Mouse (Mus musculus): ENCODE results near the gene Gstp1.
A peak's percentile ranks its signal among the peaks of the same experiment; 100 is the strongest.
"Not testable (repeated sequence)": the region's sequence is repeated elsewhere in the genome, so short reads cannot be mapped to it uniquely, and the experiment has no call there.

The Gstp1 gene

GRCm38 (mm10) chr19:4055216-4055946 lies 17.6 kb upstream of the Gstp1 start:
- Histone ChIP-seq H3K27me3 (ENCODE audit: control insufficient read depth, insufficient read depth, low read length, poor library complexity, severe bottlenecking) (no peaks in the 10 kb centered on the region), H3K36me3 (ENCODE audit: control insufficient read depth, insufficient read depth, low read length, poor library complexity, severe bottlenecking) (no peaks in the 10 kb centered on the region)
- no peak for DNase-seq (ENCODE audit: low read depth, low spot score)

- H3K27me3 ChIP-seq (ENCODE audit: control insufficient read depth, insufficient read depth, low read length, poor library complexity, severe bottlenecking): no peaks in the 10 kb centered on the region
- H3K36me3 ChIP-seq (ENCODE audit: control insufficient read depth, insufficient read depth, low read length, poor library complexity, severe bottlenecking): no peaks in the 10 kb centered on the region
- no peak for DNase-seq (ENCODE audit: low read depth, low spot score)
Measured at GRCm38 (mm10) chr19:4054613-4055012, 16.8 kb upstream of the Gstp1 start.

- no peaks in the 10 kb centered on the region for H3K36me3 ChIP-seq (ENCODE audit: control insufficient read depth, insufficient read depth, low read length, poor library complexity, severe bottlenecking)
- DNase-seq (ENCODE audit: low read depth, low spot score): peak; percentile 25
- H3K27me3 ChIP-seq (ENCODE audit: control insufficient read depth, insufficient read depth, low read length, poor library complexity, severe bottlenecking): no peaks in the 10 kb centered on the region
Measured at GRCm38 (mm10) chr19:4052516-4053030, 14.8 kb upstream of the Gstp1 start.

GRCm38 (mm10) chr19:4051741-4052515 lies 14.1 kb upstream of the Gstp1 start:
- peak; percentile 81 for DNase-seq (ENCODE audit: low read depth, low spot score)
- no peaks in the 10 kb centered on the region for H3K36me3 ChIP-seq (ENCODE audit: control insufficient read depth, insufficient read depth, low read length, poor library complexity, severe bottlenecking)

GRCm38 (mm10) chr19:4051016-4051415 lies 13.2 kb upstream of the Gstp1 start:
- H3K27me3 ChIP-seq (ENCODE audit: control insufficient read depth, insufficient read depth, low read length, poor library complexity, severe bottlenecking): no peaks in the 10 kb centered on the region
- peak; percentile 31 for DNase-seq (ENCODE audit: low read depth, low spot score)
- H3K36me3 ChIP-seq (ENCODE audit: control insufficient read depth, insufficient read depth, low read length, poor library complexity, severe bottlenecking): no peaks in the 10 kb centered on the region

More at GRCm38 (mm10) chr19:4051741-4052515, 14.1 kb upstream of the Gstp1 start:
- H3K27me3 ChIP-seq (ENCODE audit: control insufficient read depth, insufficient read depth, low read length, poor library complexity, severe bottlenecking): no peaks in the 10 kb centered on the region

GRCm38 (mm10) chr19:4049069-4049468 lies 11.3 kb upstream of the Gstp1 start:
- H3K36me3 ChIP-seq (ENCODE audit: control insufficient read depth, insufficient read depth, low read length, poor library complexity, severe bottlenecking); H3K27me3 ChIP-seq (ENCODE audit: control insufficient read depth, insufficient read depth, low read length, poor library complexity, severe bottlenecking); DNase-seq (ENCODE audit: low read depth, low spot score): not testable (repeated sequence)

GRCm38 (mm10) chr19:4047859-4048258 lies 10.1 kb upstream of the Gstp1 start:
- DNase-seq (ENCODE audit: low read depth, low spot score): peak; percentile 92
- Histone ChIP-seq H3K36me3 (ENCODE audit: control insufficient read depth, insufficient read depth, low read length, poor library complexity, severe bottlenecking) (no peaks in the 10 kb centered on the region), H3K27me3 (ENCODE audit: control insufficient read depth, insufficient read depth, low read length, poor library complexity, severe bottlenecking) (no peaks in the 10 kb centered on the region)

- no peak for DNase-seq (ENCODE audit: low read depth, low spot score)
- no peaks in the 10 kb centered on the region for H3K36me3 ChIP-seq (ENCODE audit: control insufficient read depth, insufficient read depth, low read length, poor library complexity, severe bottlenecking)
Measured at GRCm38 (mm10) chr19:4046866-4047254, 9.1 kb upstream of the Gstp1 start.

GRCm38 (mm10) chr19:4045966-4046865 lies 8.4 kb upstream of the Gstp1 start, which contains the start of gene Gstp2:
Gene Gstp2, minus strand, starts transcription at chr19:4046023.
- no peak for DNase-seq (ENCODE audit: low read depth, low spot score)
- Histone ChIP-seq H3K27me3 (ENCODE audit: control insufficient read depth, insufficient read depth, low read length, poor library complexity, severe bottlenecking) (no peaks in the 10 kb centered on the region), H3K36me3 (ENCODE audit: control insufficient read depth, insufficient read depth, low read length, poor library complexity, severe bottlenecking) (no peaks in the 10 kb centered on the region)

More at GRCm38 (mm10) chr19:4046866-4047254, 9.1 kb upstream of the Gstp1 start:
- H3K27me3 ChIP-seq (ENCODE audit: control insufficient read depth, insufficient read depth, low read length, poor library complexity, severe bottlenecking): no peaks in the 10 kb centered on the region

GRCm38 (mm10) chr19:4044109-4044508 lies 6.3 kb upstream of the Gstp1 start:
- H3K27me3 ChIP-seq (ENCODE audit: control insufficient read depth, insufficient read depth, low read length, poor library complexity, severe bottlenecking); H3K36me3 ChIP-seq (ENCODE audit: control insufficient read depth, insufficient read depth, low read length, poor library complexity, severe bottlenecking): not testable (repeated sequence)
- DNase-seq (ENCODE audit: low read depth, low spot score): peak; percentile 32

GRCm38 (mm10) chr19:4042124-4042523 lies 4.3 kb upstream of the Gstp1 start:
- DNase-seq (ENCODE audit: low read depth, low spot score): no peak
- Histone ChIP-seq H3K27me3 (ENCODE audit: control insufficient read depth, insufficient read depth, low read length, poor library complexity, severe bottlenecking) (no peaks in the 10 kb centered on the region), H3K36me3 (ENCODE audit: control insufficient read depth, insufficient read depth, low read length, poor library complexity, severe bottlenecking) (no peaks in the 10 kb centered on the region)

GRCm38 (mm10) chr19:4041500-4041899 lies 3.7 kb upstream of the Gstp1 start:
- not testable (repeated sequence) for H3K36me3 ChIP-seq (ENCODE audit: control insufficient read depth, insufficient read depth, low read length, poor library complexity, severe bottlenecking); DNase-seq (ENCODE audit: low read depth, low spot score); H3K27me3 ChIP-seq (ENCODE audit: control insufficient read depth, insufficient read depth, low read length, poor library complexity, severe bottlenecking)

- H3K27me3 ChIP-seq (ENCODE audit: control insufficient read depth, insufficient read depth, low read length, poor library complexity, severe bottlenecking); DNase-seq (ENCODE audit: low read depth, low spot score); H3K36me3 ChIP-seq (ENCODE audit: control insufficient read depth, insufficient read depth, low read length, poor library complexity, severe bottlenecking): not testable (repeated sequence)
Measured at GRCm38 (mm10) chr19:4040941-4041340, 3.2 kb upstream of the Gstp1 start.

- H3K36me3 ChIP-seq (ENCODE audit: control insufficient read depth, insufficient read depth, low read length, poor library complexity, severe bottlenecking); DNase-seq (ENCODE audit: low read depth, low spot score); H3K27me3 ChIP-seq (ENCODE audit: control insufficient read depth, insufficient read depth, low read length, poor library complexity, severe bottlenecking): not testable (repeated sequence)
Measured at GRCm38 (mm10) chr19:4037154-4037787, 514 bp downstream of the Gstp1 start.

All from splenic B cell, adult 2 months (primary cell).